Mouse (Mus musculus) limb, embryonic 10.5 days (tissue): Measurements from ENCODE around the gene Ankrd12. TPM values are rescaled to one million over a fixed set of nuclear protein-coding genes. Genes with fewer than 3 reads are reported as not detected.

Experiments used
- DNase-seq: peaks from one replicate; pipeline ENCODE4 v3.0.0-alpha.2; 2017; ENCODE audit warnings: low spot score
- H3K27ac ChIP-seq: fragments of 300-500 bp; sonication (generic); 2 replicates; pipeline ENCODE4 v1.5.1; 2016; ENCODE audit warnings: mild to moderate bottlenecking
- H3K27me3 ChIP-seq: fragments of 300-500 bp; sonication (generic); 2 replicates; pipeline ENCODE4 v1.6.1; 2016; ENCODE audit warnings: low read depth, mild to moderate bottlenecking; ENCODE audit not compliant: poor library complexity, severe bottlenecking
- H3K36me3 ChIP-seq: fragments of 300-500 bp; sonication (generic); 2 replicates; pipeline ENCODE4 v1.6.1; 2016; ENCODE audit warnings: mild to moderate bottlenecking, moderate library complexity
- H3K4me1 ChIP-seq: fragments of 300-500 bp; sonication (generic); 2 replicates; pipeline ENCODE4 v1.6.1; 2016
- H3K4me3 ChIP-seq: fragments of 300-500 bp; sonication (generic); 2 replicates; pipeline ENCODE4 v1.5.1; 2016; ENCODE audit warnings: mild to moderate bottlenecking, moderate library complexity
- H3K9me3 ChIP-seq: fragments of 300-500 bp; sonication (generic); replicated peaks from 2 replicates; pipeline ENCODE4 v1.6.1; 2016; ENCODE audit warnings: mild to moderate bottlenecking
- WGBS: fragments of 180-500 bp; shearing (Covaris S2); methylation state at CpG from one replicate; pipeline ENCODE4 v1.1.7; 2016; 5-methylcytosine and 5-hydroxymethylcytosine counted together
- polyA plus RNA-seq: library from polyadenylated mRNA; unstranded; fragments of >200 nt; fragmentation: Nextera tagmentation; extraction: Ambion mirVana; gene quantifications from 2 replicates; pipeline ENCODE4 v1.2.1, GENCODE M21; 2016

The Ankrd12 gene
- 13.8 and 18.8 TPM in 2 replicates for polyA plus RNA-seq

DNA sequence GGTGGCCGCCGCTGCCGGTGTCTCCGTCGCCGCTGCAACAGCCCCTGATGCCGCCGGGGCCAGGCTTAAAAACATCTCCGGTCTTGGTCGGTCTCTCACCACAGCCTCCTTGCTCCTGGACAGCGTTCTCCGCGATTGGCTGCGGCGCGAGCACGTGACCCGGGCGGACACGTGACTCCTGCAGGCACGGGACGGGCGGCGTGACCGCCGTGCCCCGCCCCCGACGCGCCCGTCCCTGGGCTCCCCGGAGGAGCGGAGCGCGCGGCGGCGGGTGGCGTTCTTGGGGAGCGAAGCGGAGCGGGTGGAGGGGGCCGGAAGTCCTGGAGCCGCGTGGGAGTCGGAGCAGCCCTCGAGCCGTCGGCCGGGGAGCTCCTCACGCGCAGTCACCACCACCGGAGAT is at the start of gene Ankrd12:
Gene Ankrd12, minus strand, starts transcription at position 156 of the 400 bp plus-strand sequence.
- Histone ChIP-seq H3K4me1 (peaks cover 14% of the 10 kb centered on the region), H3K4me3 (peak within 1 kb of the TSS; percentile 88), H3K9me3 (no peaks in the 10 kb centered on the region), H3K27me3 (no peaks in the 10 kb centered on the region), H3K36me3 (peaks cover 35% of the 10 kb centered on the region), H3K27ac (peak within 1 kb of the TSS; percentile 91)
- WGBS, result under 1% methylated on average over 53 of the region's 53 CpGs
- peak; percentile 97 for DNase-seq

DNA sequence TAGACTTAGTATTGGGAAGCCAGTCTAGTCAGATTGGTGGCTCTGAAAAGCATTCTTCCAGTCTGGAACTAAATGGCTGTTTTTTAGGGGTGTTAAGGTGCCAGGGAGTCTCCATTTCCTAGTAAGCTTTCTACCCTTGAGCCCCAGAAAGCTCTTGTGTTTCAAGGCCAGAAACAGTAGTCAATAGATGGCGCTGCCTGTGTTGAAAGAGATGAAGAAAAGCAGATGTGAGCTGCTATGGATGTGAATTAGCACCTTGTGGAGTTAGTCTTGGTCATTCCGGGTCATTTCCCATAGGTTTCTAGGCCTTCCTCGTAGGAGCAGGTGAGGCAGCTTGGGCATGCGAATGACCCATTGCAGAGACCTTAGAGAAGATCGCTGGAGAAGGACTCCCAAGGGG is 48.3 kb upstream of the Ankrd12 start:
- Histone ChIP-seq H3K4me1 (peaks cover 15% of the 10 kb centered on the region), H3K4me3 (0 out of 2 replicates have a peak overlapping the region, but pooled peaks have one; percentile 18), H3K27ac (no peak overlapping the region), H3K9me3 (no peaks in the 10 kb centered on the region), H3K36me3 (peaks cover 43% of the 10 kb centered on the region), H3K27me3 (no peaks in the 10 kb centered on the region)
- 67% methylated on average over 5 of the region's 5 CpGs for WGBS
- DNase-seq, result no peak

DNA sequence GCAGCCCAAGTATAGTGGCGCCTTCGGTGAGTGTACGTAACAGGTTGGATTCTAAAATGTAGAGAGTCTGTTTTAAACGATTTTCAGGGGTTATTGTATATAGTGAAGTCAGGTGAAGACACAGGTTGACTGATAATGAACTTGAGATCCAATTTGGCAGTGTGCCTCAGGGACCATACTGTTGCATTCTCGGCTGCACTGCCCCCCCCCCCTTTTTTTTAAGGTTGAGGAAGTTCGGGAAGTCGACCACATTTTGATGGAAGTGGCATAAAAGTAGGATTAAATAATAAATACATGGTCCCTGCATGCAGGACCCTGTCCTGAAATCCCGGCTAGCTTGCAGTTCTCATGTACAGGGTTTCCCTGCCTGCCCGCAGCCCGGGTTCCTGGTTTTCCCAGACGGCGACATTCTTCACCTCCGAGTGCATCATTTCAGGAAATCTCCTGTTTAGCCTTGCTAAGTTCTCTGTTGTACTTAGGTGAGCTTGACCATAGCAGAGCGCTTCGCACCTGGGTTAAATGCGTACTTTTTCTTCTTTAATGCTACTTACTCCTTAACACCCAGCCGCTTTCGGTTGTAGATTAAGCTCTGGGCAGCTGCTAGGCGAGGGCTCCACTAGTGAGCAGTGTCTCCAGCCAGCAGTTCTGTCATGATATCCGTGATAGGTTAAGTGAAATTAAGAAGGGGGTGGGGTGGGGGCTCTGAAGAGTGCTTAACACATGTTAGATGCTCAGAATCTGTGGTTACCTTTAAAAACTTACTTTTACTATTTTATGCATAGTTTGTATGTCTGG is 47.1 kb upstream of the Ankrd12 start:
- Histone ChIP-seq H3K4me3 (peak overlapping the region; percentile 92), H3K36me3 (peaks cover 45% of the 10 kb centered on the region), H3K4me1 (peaks cover 15% of the 10 kb centered on the region), H3K9me3 (no peaks in the 10 kb centered on the region), H3K27ac (peak overlapping the region; percentile 93), H3K27me3 (no peaks in the 10 kb centered on the region)
- WGBS, result 2% methylated on average over 20 of the region's 20 CpGs
- DNase-seq, result peak; percentile 57

- 6% methylated on average over 45 of the region's 45 CpGs for WGBS
- DNase-seq, result peak; percentile 96
Measured at GRCm38 (mm10) chr17:66123066-66123815, 46.4 kb upstream of the Ankrd12 start, which contains the start of gene Ddx11. Ddx11 (plus strand) TSS chr17:66123520.

GRCm38 (mm10) chr17:66120701-66121100 is 43.8 kb upstream of the Ankrd12 start:
- Histone ChIP-seq H3K4me1 (peaks cover 15% of the 10 kb centered on the region), H3K27me3 (no peaks in the 10 kb centered on the region), H3K27ac (no peak overlapping the region), H3K4me3 (no peak overlapping the region), H3K36me3 (peaks cover 45% of the 10 kb centered on the region), H3K9me3 (no peaks in the 10 kb centered on the region)
- no peak for DNase-seq
- WGBS, result 97% methylated on average over 1 of the region's 1 CpGs

More at GRCm38 (mm10) chr17:66123066-66123815, 46.4 kb upstream of the Ankrd12 start, which contains the start of gene Ddx11:
- Histone ChIP-seq H3K4me3 (peak within 1 kb of the TSS; percentile 92), H3K27me3 (no peaks in the 10 kb centered on the region), H3K36me3 (peaks cover 45% of the 10 kb centered on the region), H3K27ac (peak within 1 kb of the TSS; percentile 93), H3K4me1 (peaks cover 15% of the 10 kb centered on the region), H3K9me3 (no peaks in the 10 kb centered on the region)

GRCm38 (mm10) chr17:66118991-66119390 is 42.1 kb upstream of the Ankrd12 start:
- 91% methylated on average over 8 of the region's 8 CpGs for whole genome bisulfite sequencing

DNA sequence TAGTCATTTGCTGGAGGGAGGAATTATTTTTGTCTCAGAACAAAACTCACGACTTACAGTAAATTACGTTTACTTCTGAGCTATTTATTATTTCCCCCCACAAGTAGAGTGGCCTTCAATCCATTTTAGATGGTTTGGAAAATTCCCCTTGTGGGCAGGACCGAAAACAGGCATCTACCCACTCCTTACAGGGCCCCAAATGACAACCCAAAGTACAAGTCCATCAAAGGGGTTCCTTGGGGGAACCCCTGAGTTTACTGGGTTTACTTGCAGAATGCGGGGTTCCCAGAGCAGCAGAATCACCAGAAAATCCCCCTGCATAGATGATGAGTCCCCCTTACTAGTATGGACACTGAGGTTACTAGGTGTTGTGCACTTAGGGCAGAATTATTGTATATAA is 35.3 kb upstream of the Ankrd12 start:
- H3K4me3 ChIP-seq, result peak overlapping the region; percentile 88
- WGBS, result 51% methylated on average over 4 of the region's 4 CpGs
- H3K27ac ChIP-seq, result peak overlapping the region; percentile 91; the same call in 1 of the 2 replicates
- no peaks in the 10 kb centered on the region for H3K9me3 ChIP-seq
- DNase-seq, result no peak
- peaks cover 20% of the 10 kb centered on the region for H3K4me1 ChIP-seq
- peaks cover 36% of the 10 kb centered on the region for H3K36me3 ChIP-seq
- no peaks in the 10 kb centered on the region for H3K27me3 ChIP-seq

More at GRCm38 (mm10) chr17:66118991-66119390, 42.1 kb upstream of the Ankrd12 start:
- no peak overlapping the region for H3K4me3 ChIP-seq
- no peaks in the 10 kb centered on the region for H3K9me3 ChIP-seq
- peaks cover 62% of the 10 kb centered on the region for H3K36me3 ChIP-seq
- no peaks in the 10 kb centered on the region for H3K4me1 ChIP-seq
- H3K27ac ChIP-seq, result no peak overlapping the region
- H3K27me3 ChIP-seq, result no peaks in the 10 kb centered on the region
- DNase-seq, result no peak

DNA sequence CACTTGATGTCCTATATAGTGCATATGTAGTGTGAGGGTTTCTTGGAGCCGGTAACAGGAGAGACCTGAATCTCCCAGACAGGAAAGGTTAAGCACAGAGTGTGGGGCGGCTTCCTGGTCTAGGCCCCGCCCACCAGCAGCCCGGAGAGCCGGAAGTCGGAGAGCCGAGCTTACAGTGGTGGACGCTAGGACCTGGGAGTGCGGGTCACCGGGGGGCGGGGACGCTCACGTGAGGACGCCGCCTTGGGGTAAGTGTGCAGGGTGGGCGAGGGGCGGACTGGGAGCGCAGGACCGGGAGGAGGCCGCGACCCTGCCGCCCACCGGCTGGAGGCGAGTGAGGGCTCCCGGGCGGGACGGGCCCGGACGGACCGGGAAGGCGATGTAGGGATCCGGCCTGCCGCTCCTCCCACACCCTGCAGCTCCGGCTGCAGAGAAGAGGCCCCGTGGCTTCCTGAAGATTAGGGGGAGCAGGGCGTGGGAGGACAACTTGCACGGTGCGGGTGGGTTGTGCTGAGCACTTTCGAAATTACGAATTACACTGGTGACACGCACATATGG is 34.6 kb upstream of the Ankrd12 start, which contains the start of gene Washc1:
Gene Washc1, plus strand, starts transcription at position 144 of the 558 bp plus-strand sequence.
- Histone ChIP-seq H3K9me3 (no peaks in the 10 kb centered on the region), H3K36me3 (peaks cover 29% of the 10 kb centered on the region), H3K4me3 (peak within 1 kb of the TSS; percentile 88), H3K4me1 (peaks cover 20% of the 10 kb centered on the region), H3K27me3 (no peaks in the 10 kb centered on the region), H3K27ac (peak within 1 kb of the TSS; percentile 91)
- under 1% methylated on average over 41 of the region's 41 CpGs for WGBS
- peak; percentile 97 for DNase-seq

- Histone ChIP-seq H3K4me1 (peaks cover 20% of the 10 kb centered on the region), H3K36me3 (peaks cover 22% of the 10 kb centered on the region), H3K9me3 (no peaks in the 10 kb centered on the region), H3K27me3 (no peaks in the 10 kb centered on the region), H3K4me3 (peak overlapping the region; percentile 88), H3K27ac (peak overlapping the region; percentile 91)
- DNase-seq, result no peak
- WGBS, result 57% methylated on average over 6 of the region's 6 CpGs
Measured at GRCm38 (mm10) chr17:66110746-66111145, 33.9 kb upstream of the Ankrd12 start.

- H3K27ac ChIP-seq, result no peak overlapping the region
- H3K27me3 ChIP-seq, result no peaks in the 10 kb centered on the region
- 90% methylated on average over 4 of the region's 4 CpGs for WGBS
- peaks cover 20% of the 10 kb centered on the region for H3K4me1 ChIP-seq
- H3K9me3 ChIP-seq, result no peaks in the 10 kb centered on the region
- no peak overlapping the region for H3K4me3 ChIP-seq
- no peak for DNase-seq
- no peaks in the 10 kb centered on the region for H3K36me3 ChIP-seq
Measured at GRCm38 (mm10) chr17:66108198-66108597, 31.3 kb upstream of the Ankrd12 start.

DNA sequence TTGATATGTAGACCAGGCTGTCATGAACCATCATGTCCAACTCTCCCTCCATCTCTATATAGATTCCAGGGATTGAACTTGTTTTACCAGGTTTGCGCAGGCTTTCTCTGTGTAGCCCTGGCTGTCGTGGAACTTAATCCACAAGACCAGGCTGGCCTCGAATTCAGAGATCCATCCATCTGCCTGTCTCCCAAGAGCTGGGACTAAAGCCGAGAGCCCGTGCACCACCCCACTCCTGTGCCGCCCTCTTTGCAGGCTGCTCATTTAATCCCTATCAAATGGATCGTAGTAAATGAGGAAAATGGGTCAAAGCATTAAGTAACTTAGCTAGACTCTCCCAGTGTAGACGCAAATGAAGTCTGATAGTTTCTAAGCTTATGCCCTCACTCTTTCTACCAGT is 30.6 kb upstream of the Ankrd12 start:
- DNase-seq, result no peak
- Histone ChIP-seq H3K4me1 (peaks cover 18% of the 10 kb centered on the region), H3K9me3 (no peaks in the 10 kb centered on the region), H3K27me3 (no peaks in the 10 kb centered on the region), H3K4me3 (no peak overlapping the region), H3K36me3 (no peaks in the 10 kb centered on the region), H3K27ac (no peak overlapping the region)
- WGBS, result 71% methylated on average over 8 of the region's 8 CpGs

DNA sequence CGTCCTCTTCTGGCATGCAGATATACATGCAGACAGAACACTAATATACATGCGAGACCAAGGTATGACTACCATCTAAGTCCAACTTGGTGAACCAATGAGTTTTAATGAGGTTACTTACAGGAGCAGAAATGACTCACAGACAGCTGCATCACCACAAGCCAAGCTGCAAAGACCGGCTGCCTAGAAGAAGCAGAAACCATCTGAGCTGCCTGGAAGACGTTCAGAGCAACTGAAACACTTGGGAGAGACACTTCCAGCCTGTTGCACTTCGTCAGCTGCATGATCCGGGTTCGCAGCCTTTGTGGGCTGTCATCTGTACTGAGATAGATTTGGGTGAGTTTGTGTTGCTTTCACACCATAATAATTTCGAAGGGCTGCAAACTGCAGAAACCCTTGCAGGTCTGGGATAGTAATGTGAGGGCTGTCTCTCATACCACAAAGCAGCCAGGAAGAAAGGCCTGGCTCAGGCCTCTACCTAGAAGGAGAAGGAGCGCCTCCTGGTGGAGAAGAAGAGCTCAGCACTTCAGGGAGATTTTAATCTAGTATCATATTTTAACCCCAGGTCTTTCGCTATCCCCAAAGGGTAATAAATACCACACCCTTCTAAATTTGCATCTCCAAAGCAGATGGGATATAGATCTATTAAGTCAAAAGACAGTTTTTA is 29.8 kb upstream of the Ankrd12 start:
- WGBS, result 60% methylated on average over 10 of the region's 10 CpGs
- DNase-seq, result peak; percentile 71
- no peaks in the 10 kb centered on the region for H3K27me3 ChIP-seq
- H3K27ac ChIP-seq, result no peak overlapping the region
- H3K36me3 ChIP-seq, result no peaks in the 10 kb centered on the region
- H3K4me3 ChIP-seq, result no peak overlapping the region
- H3K4me1 ChIP-seq, result peaks cover 12% of the 10 kb centered on the region
- no peaks in the 10 kb centered on the region for H3K9me3 ChIP-seq
